Mouse (Mus musculus) heart, adult 18-20 months (tissue): ENCODE results near the gene Nup153. TPM values are rescaled to one million over a fixed set of nuclear protein-coding genes. Genes with fewer than 3 reads are reported as not detected.
A peak's percentile ranks its signal among the peaks of the same experiment; 100 is the strongest.

Experiments
- DNase-seq, 2 experiments: peaks; one replicate each; pipeline ENCODE4 v3.0.0; 2021 to 2022; ENCODE audit warnings: mixed read lengths in 1 of 2
- long read RNA-seq, 2 experiments: library from polyadenylated mRNA; stranded (forward); transcript quantifications; one replicate each; pipeline ENCODE4 v2.0.0; 2021
- total RNA-seq, 2 experiments: library from RNA; stranded (reverse); gene quantifications; 2 replicates each; pipeline ENCODE4 v1.2.3; 2021

Gene Nup153
- 10 to 100 TPM; 33.6 to 40.2 TPM for total RNA-seq
- long read RNA-seq, experiment 1, full-length matches to known transcripts = 2 of 5 reads
- long read RNA-seq, experiment 1, partial matches to known transcripts = 3 of 5 reads
- long read RNA-seq, experiment 1, other reads (novel, unspliced or antisense) = 0 of 5 reads
- long read RNA-seq, experiment 2 = 0 reads

DNA sequence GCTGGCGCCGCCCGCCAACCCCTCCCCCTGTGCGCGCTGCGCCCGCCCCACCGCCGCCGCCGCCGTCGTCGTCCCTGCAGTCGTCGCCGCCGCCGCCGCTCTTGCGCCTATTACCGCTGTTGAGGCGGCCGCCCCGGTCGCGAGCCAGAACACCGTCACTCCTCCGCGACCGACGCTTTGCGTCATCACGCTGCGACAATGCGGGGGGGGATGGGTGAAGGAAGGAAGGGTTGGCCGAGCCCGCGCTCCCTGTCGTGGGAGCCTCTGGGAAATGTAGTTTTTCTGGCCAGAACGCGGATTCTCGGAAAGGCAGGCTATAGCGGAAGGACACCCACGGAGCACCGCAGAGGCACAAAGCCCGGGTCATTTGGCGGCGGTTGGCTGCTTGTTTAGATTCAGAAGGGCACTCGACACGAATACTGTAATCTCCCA lies at the start of gene Nup153:
TSS of gene Nup153 (minus strand) at position 104 of the 432 bp plus-strand sequence.
- peak; percentile 99 to 100 for DNase-seq

DNA sequence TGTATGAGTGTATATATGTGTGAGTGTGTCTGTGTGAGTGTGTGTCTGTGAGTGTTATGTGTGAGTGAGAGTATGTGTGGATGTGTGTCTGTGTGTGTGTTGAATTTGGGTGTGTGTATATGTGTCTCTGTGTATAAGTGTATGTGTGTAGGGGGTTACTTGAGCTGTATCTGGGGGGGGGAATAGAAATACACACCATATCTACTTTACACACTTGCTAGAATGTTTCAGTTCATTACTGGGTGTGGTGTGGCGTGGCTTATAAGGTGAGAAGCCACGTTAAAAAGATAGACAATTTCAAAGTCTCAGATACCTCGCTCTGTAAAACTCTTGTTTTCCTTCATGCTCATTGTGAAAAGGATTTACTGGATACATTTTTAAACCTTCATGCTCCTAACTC lies 49.7 kb upstream of the Nup153 start:
- DNase-seq = no peak

GRCm38 (mm10) chr13:46776636-46777305 lies 49.0 kb upstream of the Nup153 start:
- DNase-seq = peak in 1 of 2 experiments; percentile 25

- no peak for DNase-seq
Measured at GRCm38 (mm10) chr13:46774998-46775397, 47.3 kb upstream of the Nup153 start.

- DNase-seq = no peak
Measured at GRCm38 (mm10) chr13:46772581-46772980, 44.8 kb upstream of the Nup153 start.

DNA sequence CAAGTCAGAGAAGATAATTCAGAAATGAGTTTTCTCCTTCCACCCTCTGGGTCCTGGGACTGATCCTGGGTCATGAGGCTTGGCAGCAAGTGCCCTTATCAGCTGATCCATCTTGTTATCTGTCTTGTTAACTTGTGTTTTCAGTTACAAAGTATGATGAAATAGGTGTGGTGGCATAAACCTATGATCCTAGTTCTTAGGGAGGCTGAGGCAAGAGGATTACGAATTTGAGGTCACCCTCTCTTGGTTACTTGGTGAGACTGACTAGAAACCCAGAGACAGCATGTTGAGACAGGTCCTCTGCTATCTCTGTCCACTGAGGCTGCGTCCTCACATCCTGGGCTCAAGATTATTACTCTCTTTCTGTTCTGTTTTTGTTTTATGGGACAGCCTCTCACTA lies 37.6 kb upstream of the Nup153 start:
- no peak for DNase-seq

- no peak for DNase-seq
Measured at GRCm38 (mm10) chr13:46763210-46763609, 35.5 kb upstream of the Nup153 start.

DNA sequence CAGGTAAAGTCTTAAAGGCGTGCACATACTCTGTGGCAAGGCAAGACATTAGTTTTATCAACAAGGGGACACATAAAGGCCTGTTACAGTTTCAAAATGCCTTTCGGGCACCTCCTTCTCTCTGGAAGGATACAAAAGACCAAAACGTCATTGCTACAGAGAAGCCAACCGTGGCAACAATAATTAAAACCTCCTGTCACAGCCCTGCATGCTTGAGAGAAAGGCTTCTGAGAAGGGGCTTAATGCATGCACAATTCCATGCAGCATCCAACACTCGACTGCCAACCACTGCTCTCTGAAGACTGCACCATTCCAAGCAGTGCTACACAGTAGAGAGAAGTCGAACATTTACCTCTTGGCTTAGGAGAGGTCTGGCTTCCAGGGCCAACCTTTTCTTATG lies 33.2 kb upstream of the Nup153 start:
- DNase-seq = no peak

- DNase-seq = no peak
Measured at GRCm38 (mm10) chr13:46759281-46759809, 31.6 kb upstream of the Nup153 start.

GRCm38 (mm10) chr13:46758627-46759026 lies 30.9 kb upstream of the Nup153 start:
- DNase-seq = no peak

DNA sequence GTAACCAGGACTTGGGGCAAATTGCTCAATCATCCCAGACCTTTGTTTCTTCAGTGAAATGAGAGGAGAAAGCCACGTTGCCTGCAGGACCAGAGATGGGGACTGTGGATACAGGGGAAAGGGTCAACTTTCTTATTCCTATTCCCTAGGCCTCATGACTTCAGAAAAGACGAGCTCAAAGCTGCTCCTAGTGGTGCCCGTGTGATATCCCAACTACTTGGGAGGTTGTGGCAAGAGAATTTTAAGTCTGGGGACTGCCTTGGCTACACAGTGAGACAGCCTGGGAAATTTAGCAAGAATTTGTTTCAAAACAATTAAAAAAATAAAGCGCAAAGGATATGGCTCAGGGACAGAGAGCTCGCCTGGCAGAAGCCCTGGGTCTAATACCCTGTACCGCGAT lies 30.2 kb upstream of the Nup153 start:
- no peak for DNase-seq

DNA sequence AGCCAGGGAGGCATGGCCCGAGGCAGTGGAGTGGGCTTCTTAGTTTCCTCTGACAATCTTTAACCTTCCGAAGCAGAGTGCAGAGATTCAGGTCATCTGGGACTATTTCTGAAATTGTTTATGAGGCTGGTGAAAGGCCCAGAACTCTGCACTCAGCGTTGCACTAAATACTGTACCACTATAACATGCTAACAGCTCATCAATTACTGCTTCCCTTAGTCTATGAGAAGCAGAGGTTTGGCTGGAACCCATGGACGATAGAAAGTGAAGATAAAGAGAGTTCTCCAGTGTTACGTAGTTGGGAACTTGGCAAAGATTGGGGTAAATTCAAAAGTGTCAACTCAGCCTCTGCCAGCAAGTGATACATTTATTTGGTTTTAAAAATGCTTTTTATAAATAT lies 25.6 kb upstream of the Nup153 start:
- DNase-seq = no peak

GRCm38 (mm10) chr13:46752566-46753229 lies 25.0 kb upstream of the Nup153 start:
- DNase-seq = no peak

DNA sequence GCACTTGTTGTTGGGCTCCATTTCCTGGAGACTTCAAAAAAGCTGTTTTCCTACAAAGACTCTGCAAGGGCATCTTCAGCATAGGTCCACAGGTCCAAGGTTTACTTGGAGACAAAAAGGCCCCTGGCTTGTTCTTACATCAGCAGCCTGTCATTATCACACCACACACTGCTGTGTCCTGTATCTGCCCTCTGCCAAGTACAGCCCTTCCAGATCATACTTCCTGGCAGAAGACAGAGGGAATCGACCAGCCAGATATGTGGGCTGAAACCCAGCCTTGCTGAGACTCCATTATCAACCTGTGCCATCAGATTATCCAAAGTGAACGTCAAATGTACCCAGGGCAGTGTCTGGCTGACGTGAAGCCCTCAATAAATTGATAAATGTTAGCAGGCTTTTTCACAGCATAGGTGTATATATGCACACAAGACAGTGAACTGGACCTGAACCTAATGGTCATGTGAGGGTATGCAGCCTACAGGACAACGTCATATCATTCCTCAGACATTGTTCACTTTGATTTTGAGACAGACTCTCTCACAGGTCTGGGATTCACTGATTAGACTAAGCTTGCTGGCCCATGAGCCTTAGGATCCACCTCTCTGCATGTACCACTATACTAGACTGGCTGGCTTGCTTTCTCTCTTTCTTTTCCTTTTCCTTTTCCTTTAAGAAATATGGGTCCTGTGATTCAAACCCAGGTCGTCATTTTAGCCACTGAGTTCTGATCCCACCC lies 20.6 kb upstream of the Nup153 start:
- DNase-seq = no peak

GRCm38 (mm10) chr13:46743821-46744220 lies 16.1 kb upstream of the Nup153 start:
- DNase-seq = no peak

GRCm38 (mm10) chr13:46742367-46742766 lies 14.6 kb upstream of the Nup153 start:
- no peak for DNase-seq

DNA sequence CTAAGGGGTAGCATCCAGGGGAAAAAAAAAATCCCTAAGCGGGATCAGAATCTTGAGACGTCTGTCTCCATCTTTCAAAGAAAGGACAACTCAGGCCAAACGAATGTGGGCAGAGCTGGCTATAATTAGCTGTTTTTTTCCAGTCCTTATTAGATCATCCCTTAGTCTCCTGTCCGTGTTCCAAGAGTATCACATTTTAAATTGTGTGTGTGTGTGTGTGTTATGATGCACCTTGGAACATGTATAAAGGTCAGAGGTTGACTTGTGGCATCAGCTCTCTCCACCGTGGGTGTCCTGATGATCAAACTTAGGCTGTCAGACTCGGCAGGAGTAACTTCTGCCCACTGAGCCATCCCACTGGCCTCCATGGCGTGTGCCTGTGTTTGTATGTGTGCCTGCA lies 11.7 kb upstream of the Nup153 start:
- no peak for DNase-seq

- DNase-seq = no peak
Measured at GRCm38 (mm10) chr13:46737482-46737881, 9.7 kb upstream of the Nup153 start.

GRCm38 (mm10) chr13:46736479-46736865 lies 8.7 kb upstream of the Nup153 start:
- peak in 1 of 2 experiments; percentile 44 for DNase-seq

GRCm38 (mm10) chr13:46735808-46736478 lies 8.2 kb upstream of the Nup153 start:
- DNase-seq = peak; percentile 77 to 83

GRCm38 (mm10) chr13:46735219-46735807 lies 7.6 kb upstream of the Nup153 start:
- peak in 1 of 2 experiments; percentile 11 for DNase-seq

GRCm38 (mm10) chr13:46729998-46730397 lies 2.3 kb upstream of the Nup153 start:
- no peak for DNase-seq
